Mouse (Mus musculus): ENCODE data around the gene Vps50.
"Not testable (repeated sequence)": the region's sequence is repeated elsewhere in the genome, so short reads cannot be mapped to it uniquely, and the experiment has no call there.

Gene Vps50

DNA sequence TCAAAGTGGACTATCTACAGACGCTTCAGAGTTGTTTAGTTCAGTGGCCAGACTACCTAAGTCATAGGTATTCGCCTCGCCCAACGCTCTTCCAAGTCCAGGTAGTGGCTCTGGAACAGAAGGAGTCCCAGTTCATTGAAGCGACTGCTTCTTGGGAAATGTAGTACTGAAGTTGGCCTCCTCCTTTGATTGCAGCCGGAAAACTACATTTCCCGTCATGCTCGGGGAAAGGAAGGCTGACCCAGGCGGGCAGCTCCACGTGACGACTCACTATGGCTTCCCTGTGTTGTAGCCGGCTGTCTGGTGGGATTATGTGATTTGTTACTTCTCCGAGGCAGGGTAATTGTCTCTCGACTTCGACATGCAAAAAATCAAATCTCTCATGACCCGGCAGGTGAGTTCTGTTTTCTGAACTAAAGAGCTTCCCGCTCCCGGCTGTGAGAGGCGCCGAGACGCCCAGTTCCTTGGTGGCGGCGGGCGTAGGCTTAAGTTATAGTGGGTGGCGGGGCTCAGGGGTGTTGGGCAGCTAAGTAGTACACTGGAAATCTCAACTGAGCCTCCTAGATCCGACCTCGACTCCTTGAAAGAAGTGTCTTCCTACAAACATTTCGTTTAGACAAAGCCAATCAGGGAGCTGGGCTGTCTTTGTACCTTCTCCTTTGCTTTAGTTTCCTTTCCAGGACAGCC, at the start of gene Vps50, which contains the start of gene Hepacam2:
Gene Vps50, plus strand, starts transcription at position 221 of the 687 bp plus-strand sequence.
Gene Hepacam2, minus strand, starts transcription at position 137 of the 687 bp plus-strand sequence.
- peak; percentile 50 for DNase-seq (ENCODE audit: extremely low read depth, low read depth, low spot score)

- no peak for DNase-seq (ENCODE audit: extremely low read depth, low read depth, low spot score)
These were observed 43.8 kb upstream of the Vps50 start for GRCm38 (mm10) chr6:3454421-3454820.

GRCm38 (mm10) chr6:3455944-3456536, 42.1 kb upstream of the Vps50 start:
- no peak for DNase-seq (ENCODE audit: extremely low read depth, low read depth, low spot score)

DNA sequence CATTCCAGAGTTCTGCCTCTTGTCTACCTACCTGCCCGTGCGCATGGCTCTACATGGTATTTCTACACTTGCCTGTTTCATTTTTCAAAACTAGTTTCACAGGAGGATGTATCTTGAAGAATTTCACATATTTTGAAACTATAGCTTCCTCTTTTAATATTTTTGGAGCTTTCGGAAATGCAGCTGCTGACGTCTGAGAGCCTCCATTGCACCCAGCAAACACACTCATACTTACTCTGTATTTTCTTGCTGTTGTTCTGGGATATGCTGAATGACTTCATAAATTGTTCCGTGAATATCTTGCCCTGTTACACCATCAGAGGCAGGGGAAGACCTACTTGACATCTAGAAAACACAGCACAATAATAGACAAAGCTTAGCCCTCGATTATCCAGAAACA, 35.2 kb upstream of the Vps50 start:
- DNase-seq (ENCODE audit: extremely low read depth, low read depth, low spot score): no peak

DNA sequence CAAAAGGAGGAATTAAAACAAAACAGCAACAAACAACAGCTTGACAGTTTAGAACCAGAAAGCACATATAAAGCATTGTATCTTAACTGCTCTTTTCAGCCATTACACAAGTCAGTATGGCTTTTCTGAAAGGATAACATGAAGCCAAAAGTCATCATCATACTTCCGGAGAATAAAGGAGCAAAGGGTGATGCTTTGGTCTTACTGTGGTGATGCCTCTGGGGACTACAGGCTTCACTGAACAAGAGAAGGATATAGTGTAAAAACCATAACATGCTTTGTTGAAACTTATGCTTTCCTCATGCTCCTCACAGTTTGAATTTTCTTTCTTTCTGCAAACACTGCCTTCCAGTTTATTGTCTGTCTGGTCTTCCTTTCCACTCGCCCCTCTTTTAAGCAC, 34.6 kb upstream of the Vps50 start:
- DNase-seq (ENCODE audit: extremely low read depth, low read depth, low spot score): no peak

DNA sequence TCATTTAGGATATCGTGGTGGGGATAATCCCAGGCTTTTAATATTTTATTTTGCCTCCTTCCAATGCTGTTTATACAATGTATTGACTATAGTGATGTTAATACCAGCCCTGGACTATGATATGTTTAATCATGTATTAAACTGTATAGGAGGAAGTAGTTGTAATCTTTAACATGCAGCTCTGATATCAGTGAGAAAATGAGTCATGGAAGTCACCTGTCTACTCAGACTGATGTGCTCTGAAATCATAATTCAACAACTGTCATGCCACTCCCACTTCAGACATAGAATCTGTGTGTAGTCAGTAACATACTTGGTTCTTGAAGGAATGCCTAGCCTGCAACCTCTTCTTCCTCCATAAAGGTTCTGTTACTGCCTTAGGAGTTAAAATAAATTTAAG, 29.6 kb upstream of the Vps50 start:
- DNase-seq (ENCODE audit: extremely low read depth, low read depth, low spot score): no peak

GRCm38 (mm10) chr6:3470706-3471105, 27.5 kb upstream of the Vps50 start:
- DNase-seq (ENCODE audit: extremely low read depth, low read depth, low spot score): no peak

GRCm38 (mm10) chr6:3476299-3476698, 21.9 kb upstream of the Vps50 start:
- DNase-seq (ENCODE audit: extremely low read depth, low read depth, low spot score): no peak

DNA sequence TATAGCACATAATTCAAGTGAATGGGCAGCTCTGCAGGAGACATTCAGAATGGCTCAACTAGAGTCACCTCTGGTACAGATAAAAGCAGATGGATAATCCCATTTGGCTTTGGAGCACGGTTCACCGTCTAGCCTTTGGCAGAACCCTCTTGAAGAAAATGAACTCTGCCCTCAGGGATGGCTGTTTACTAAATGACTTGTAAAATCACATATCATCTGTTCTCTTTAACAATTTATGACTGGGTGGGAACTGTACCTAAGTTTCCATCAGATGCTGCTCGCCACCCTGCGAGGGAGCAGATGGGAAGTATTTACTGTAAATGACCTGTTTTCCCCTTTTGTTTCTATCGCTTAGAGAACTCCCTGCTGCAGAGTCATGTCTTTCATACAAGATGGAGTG, 18.3 kb upstream of the Vps50 start:
- no peak for DNase-seq (ENCODE audit: extremely low read depth, low read depth, low spot score)

DNA sequence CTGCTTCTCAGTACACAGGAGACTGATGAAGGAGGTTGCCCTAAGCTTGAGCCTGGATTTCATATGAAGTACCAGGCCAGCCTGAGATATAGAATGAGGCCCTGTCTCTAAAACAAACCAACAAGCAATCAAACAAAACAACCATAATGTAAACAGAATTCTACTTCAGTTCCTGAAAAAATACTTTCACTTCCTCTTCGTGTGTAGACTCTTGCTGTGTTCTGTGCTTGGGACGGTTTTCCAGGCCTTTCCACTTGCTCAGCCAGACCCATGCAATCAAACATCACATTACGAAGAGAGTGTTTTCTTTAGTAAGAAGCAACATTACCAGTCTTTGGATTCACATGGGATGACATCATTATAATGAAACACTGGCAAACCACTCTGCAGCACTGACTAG, 16.5 kb upstream of the Vps50 start:
- no peak for DNase-seq (ENCODE audit: extremely low read depth, low read depth, low spot score)

DNA sequence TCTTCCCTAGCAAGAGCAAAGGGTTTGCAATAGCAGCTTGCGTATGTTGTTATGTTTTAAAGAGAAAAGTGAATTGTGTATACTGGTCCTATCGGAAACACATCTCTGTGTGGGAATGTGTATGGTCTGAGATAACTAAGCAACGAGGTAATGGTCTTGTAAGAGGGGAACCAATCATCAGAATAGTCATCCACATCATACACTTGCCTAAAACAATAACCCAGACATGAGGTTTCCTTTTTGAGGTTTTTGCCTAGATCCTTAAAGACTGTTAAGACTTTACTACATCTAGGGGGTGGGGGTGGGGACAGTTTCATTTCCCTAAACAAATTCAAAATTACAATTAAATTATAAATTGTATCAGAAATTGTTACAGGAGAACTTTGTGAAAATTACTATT, 13.0 kb upstream of the Vps50 start:
- DNase-seq (ENCODE audit: extremely low read depth, low read depth, low spot score): no peak

DNA sequence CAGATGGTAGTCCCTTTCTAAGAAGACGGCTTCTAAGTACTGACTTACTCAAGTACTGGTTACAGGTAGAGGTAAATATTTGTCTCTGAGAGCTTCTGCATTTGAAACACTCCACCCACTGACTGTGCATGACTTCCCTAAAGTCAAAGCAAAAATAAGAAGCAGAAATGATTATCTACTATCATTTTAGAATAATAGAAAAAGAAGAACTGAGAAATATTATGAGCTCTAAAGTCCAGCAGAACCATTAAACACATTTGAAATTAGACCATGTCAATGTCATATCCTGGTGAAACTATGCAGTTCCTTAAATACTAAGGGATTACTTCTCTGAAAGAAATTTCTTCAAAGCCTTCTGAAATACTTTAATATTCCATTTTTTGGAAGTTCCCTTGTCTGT, 10.8 kb upstream of the Vps50 start:
- no peak for DNase-seq (ENCODE audit: extremely low read depth, low read depth, low spot score)

- no peak for DNase-seq (ENCODE audit: extremely low read depth, low read depth, low spot score)
These were observed 3.9 kb upstream of the Vps50 start for GRCm38 (mm10) chr6:3494285-3494684.

- no peak for DNase-seq (ENCODE audit: extremely low read depth, low read depth, low spot score)
These were observed 2.0 kb upstream of the Vps50 start for GRCm38 (mm10) chr6:3496210-3496609.

DNA sequence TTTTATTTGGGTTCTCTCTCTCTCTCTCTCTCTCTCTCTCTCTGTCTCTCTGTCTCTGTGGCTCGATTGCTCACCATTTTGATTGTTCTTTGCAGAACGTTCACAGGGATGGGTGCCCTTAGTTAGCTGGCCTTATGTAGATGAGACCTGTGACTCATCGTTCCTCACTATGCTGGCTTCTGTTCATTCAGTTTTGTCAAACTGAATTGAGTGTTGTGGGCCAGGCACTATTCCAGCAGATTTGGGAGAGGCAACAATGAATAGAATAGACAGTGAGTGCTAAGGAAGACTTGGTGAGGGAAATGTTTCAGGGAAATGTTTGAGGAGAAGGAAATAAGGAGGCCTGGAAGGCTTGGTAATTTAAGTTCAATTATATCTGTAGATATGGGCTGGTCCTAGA, 2.1 kb downstream of the Vps50 start:
- no peak for DNase-seq (ENCODE audit: extremely low read depth, low read depth, low spot score)

DNA sequence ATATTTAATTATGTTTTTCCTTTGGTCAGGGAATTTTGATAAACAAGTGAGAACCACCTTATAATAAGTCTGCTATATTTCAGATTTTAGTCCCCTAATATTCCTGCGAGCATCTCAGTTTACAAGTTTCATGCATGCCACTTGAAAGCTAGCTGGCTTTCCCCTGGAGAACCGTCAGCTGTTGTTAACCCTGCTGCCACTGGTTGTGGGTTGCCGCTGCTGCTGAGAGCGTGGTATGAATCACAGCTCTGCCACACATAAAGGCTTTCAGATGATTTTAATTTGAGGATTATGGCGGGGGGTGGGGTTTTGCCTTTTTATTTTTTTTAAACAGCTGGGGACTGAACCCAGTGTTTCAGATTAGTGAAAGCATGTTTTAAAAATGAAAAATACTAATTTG, 7.1 kb downstream of the Vps50 start:
- no peak for DNase-seq (ENCODE audit: extremely low read depth, low read depth, low spot score)

DNA sequence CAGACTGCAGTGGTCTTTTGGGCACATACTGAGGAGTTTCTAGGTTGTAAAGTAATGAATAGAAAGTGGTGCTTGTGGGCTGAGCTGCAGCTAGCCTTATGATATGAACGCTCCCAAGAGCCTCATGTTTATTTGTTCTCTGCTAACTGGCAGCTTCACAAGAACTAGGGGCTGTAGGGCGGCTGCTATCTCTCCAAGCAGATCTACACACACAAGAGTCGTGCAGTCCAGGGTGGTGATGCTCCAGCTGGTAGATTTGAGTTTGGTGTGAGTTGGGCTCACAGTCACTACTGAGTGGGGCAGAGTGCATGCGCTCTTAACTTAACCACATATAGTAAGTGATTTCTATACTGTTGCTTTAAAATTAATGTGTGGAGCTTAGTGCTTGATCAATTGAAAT, 8.9 kb downstream of the Vps50 start:
- DNase-seq (ENCODE audit: extremely low read depth, low read depth, low spot score): no peak

- DNase-seq (ENCODE audit: extremely low read depth, low read depth, low spot score): not testable (repeated sequence)
These were observed 10.0 kb downstream of the Vps50 start for GRCm38 (mm10) chr6:3508151-3508550.

DNA sequence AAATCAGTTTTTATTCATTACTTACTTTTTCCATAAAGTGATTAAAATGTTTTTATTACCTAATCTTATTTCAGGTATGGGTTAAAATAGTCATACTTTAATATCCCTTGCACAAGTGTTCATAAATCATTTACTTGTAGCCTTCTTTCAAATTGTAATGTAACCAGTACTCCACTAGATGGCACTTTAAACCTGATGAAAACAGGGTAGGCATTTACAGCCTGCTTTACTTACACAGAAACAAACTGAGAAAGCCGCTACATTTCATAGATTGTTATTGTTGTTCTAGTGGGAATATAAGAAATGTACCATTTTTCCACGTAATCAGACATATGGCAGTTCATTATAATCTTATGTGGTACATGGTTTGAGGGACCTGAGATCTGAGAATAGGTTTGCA, 11.6 kb downstream of the Vps50 start:
- no peak for DNase-seq (ENCODE audit: extremely low read depth, low read depth, low spot score)

DNA sequence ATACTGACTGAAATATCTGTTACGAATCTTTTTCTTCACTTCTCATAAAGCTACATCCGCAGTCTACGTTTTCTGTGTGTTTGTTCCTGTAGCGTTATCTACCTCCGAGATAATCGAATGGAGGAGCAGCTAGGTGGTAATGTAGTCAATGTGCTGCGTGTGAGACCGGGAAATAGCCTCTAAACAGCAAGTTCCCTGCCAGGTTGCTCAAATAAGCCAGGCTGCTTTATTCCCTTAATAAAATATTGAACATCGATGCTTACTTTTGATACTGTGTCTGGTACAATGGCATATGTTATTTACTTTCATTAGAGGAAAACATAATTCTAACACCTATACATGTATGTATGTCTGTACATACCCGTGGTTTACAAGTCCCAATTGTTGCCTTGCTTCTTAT, 12.9 kb downstream of the Vps50 start:
- no peak for DNase-seq (ENCODE audit: extremely low read depth, low read depth, low spot score)

DNA sequence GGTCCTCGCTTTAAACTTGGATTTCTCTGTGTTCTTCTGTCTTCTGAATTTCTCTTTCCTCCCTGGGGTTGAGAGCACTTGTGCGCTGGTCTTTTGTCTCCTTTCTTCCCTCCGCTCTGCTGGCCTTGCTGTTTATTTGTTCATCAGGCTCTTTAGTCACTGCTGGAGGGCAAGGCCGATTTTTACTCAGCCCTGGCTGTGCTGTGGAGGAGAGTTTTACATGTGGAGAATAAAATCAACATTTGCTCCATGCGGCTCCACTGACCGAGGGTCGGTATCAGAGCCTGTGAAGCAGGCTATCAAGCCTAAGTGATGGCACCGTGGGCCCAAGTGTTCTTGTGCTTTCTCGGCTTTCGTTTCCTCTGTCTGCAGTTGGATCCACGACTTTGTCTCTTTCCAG, 13.4 kb downstream of the Vps50 start:
- no peak for DNase-seq (ENCODE audit: extremely low read depth, low read depth, low spot score)

- no peak for DNase-seq (ENCODE audit: extremely low read depth, low read depth, low spot score)
These were observed 14.4 kb downstream of the Vps50 start for GRCm38 (mm10) chr6:3512611-3513010.

GRCm38 (mm10) chr6:3528198-3528597, 30.0 kb downstream of the Vps50 start:
- DNase-seq (ENCODE audit: extremely low read depth, low read depth, low spot score): no peak
